Mouse (Mus musculus) neutrophil, adult 59 days (primary cell): Measurements from ENCODE around the gene Krt20. TPM values are rescaled to one million over a fixed set of nuclear protein-coding genes. Genes with fewer than 3 reads are reported as not detected.

Experiments
- total RNA-seq, 2 experiments: library from RNA; stranded (reverse); gene quantifications; 1 replicate in 1 of 2; 2 replicates in 1 of 2; pipeline ENCODE4 v1.2.4; 2023

The Krt20 gene
- not detected for total RNA-seq

GRCm38 (mm10) chr11:99437972-99438371 lies at the start of gene Krt20:
Krt20 (minus strand) TSS chr11:99438150.

GRCm38 (mm10) chr11:99422159-99422558 lies 15.8 kb downstream of the Krt20 start, which contains the start of gene Krt12:
Krt12 (minus strand) TSS chr11:99422259.

GRCm38 (mm10) chr11:99389264-99389663 lies 48.7 kb downstream of the Krt20 start, which contains the start of gene Krt10:
Krt10 (minus strand) TSS chr11:99389364.

Other genes with a start within 250 kb of the Krt20 start
- gene Smarce1, start 207.1 kb downstream of the Krt20 start, total RNA-seq: 10 to 100 TPM; 51.9 to 62.5 TPM
- not detected for gene Krt222, start 194.1 kb downstream of the Krt20 start, total RNA-seq
- not detected for gene Krt24, start 152.9 kb downstream of the Krt20 start, total RNA-seq
- gene Krt25, start 115.2 kb downstream of the Krt20 start, total RNA-seq: not detected
- not detected for gene Krt26, start 100.2 kb downstream of the Krt20 start, total RNA-seq
- gene Krt27, start 87.0 kb downstream of the Krt20 start, total RNA-seq: not detected
- not detected for gene Krt28, start 63.2 kb downstream of the Krt20 start, total RNA-seq
- gene Krt10, start 48.8 kb downstream of the Krt20 start, total RNA-seq: not detected
- not detected for gene Krt12, start 15.9 kb downstream of the Krt20 start, total RNA-seq
- not detected for gene Krt23, start 55.0 kb upstream of the Krt20 start, total RNA-seq
- not detected for gene Krt39, start 83.2 kb upstream of the Krt20 start, total RNA-seq
- gene Krt40, start 105.0 kb upstream of the Krt20 start, total RNA-seq: not detected
- gene Krtap3-3, start 112.7 kb upstream of the Krt20 start, total RNA-seq: not detected
- not detected for gene Krtap3-2, start 118.7 kb upstream of the Krt20 start, total RNA-seq
- gene Gm11939, start 121.3 kb upstream of the Krt20 start, total RNA-seq: not detected
- not detected for gene Krtap3-1, start 128.5 kb upstream of the Krt20 start, total RNA-seq
- not detected for gene Krtap1-5, start 142.9 kb upstream of the Krt20 start, total RNA-seq
- gene Krtap1-4, start 145.5 kb upstream of the Krt20 start, total RNA-seq: not detected
- not detected for gene Krtap1-3, start 153.2 kb upstream of the Krt20 start, total RNA-seq
- not detected for gene Krtap9-3, start 160.0 kb upstream of the Krt20 start, total RNA-seq
- gene Gm11938, start 165.2 kb upstream of the Krt20 start, total RNA-seq: not detected
- gene Gm11937, start 172.0 kb upstream of the Krt20 start, total RNA-seq: not detected
- gene Krtap2-4, start 176.7 kb upstream of the Krt20 start, total RNA-seq: not detected
- not detected for gene Gm11562, start 182.3 kb upstream of the Krt20 start, total RNA-seq
- not detected for gene Krtap4-1, start 190.1 kb upstream of the Krt20 start, total RNA-seq
- not detected for gene Krtap4-2, start 196.9 kb upstream of the Krt20 start, total RNA-seq
- not detected for gene Krtap4-7, start 205.9 kb upstream of the Krt20 start, total RNA-seq
- not detected for gene Gm11555, start 212.1 kb upstream of the Krt20 start, total RNA-seq
- not detected for gene Gm11563, start 220.8 kb upstream of the Krt20 start, total RNA-seq
- not detected for gene Krtap4-6, start 227.8 kb upstream of the Krt20 start, total RNA-seq